Mouse (Mus musculus): ENCODE data around the gene Stk19.
"Not testable (repeated sequence)": the region's sequence is repeated elsewhere in the genome, so short reads cannot be mapped to it uniquely, and the experiment has no call there.

The Stk19 gene

DNA sequence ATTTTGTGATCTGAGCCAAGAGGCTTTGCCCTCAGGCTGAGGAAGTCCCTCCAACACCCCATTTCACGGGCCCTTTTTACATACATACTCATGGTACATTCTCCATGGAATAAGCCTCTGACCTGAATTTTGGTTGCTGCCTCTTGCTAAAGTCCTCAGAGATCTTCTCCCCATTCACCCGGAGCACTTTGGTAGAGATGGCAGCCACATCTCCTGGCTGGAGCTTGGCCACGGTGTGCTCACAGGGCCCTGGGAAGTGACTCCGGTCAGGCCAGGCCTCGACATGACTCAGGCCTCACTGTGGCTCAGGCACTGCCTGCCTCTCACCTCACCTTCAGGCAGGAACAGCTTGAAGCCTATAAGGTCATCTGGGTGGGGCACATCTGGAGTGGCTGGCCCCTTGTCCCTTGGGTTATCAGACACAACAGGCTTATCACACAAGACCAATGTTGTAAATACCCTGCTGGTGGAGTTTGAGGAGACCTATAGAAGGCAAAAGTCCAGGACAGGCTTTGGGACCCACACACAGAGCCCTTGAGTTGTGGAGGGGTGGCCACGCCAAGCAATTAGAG is 4.1 kb upstream of the Stk19 start:
- no peak for DNase-seq (ENCODE audit: low read depth, low spot score)

DNA sequence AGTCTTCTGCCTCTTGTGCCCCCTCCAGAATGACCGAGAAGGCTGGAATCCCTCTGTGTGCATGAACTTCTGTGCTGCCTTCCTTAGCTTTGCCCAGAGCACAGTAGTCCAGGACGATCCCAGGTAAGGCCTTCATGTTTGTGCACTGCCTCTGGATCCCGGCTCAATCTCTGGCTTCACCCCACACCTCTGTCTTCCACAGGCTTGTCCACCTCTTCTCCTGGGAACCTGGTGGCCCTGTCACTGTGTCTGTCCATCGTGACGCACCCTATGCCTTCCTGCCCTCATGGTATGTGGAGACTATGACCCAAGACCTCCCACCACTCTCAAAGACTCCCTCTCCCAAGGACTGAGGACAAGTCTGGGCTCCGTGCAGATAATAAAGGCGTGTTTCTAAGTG is 2.0 kb upstream of the Stk19 start:
- no peak for DNase-seq (ENCODE audit: low read depth, low spot score)

DNA sequence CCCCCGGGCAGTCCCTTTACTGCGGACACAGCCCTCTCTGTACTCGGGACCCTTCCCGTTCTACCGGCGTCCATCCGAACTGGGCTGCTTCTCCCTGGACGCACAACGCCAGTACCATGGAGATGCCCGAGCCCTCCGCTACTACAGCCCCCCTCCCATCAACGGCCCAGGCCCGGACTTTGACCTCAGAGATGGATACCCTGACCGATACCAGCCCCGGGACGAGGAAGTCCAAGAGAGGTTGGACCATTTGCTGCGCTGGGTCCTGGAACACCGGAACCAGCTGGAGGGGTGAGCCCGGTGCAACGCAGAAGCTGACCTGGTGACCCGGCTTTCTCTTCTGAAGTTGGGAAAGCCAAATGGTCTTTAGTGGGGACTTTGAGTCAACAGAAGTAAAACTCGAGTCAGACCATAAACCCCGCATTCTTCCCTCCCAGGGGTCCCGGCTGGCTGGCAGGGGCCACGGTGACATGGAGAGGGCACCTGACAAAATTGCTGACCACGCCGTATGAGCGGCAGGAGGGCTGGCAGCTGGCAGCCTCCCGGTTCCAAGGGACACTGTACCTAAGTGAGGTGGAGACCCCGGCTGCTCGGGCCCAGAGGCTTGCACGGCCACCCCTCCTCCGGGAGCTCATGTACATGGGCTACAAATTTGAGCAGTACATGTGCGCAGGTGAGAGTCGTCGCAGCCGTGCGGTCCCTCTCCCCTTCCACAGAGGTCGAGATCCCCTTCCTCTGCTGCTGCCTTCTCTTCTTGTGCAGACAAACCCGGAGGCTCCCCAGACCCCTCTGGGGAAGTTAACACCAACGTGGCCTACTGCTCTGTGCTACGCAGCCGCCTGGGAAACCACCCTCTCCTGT is 949 bp upstream of the Stk19 start:
- no peak for DNase-seq (ENCODE audit: low read depth, low spot score)

DNA sequence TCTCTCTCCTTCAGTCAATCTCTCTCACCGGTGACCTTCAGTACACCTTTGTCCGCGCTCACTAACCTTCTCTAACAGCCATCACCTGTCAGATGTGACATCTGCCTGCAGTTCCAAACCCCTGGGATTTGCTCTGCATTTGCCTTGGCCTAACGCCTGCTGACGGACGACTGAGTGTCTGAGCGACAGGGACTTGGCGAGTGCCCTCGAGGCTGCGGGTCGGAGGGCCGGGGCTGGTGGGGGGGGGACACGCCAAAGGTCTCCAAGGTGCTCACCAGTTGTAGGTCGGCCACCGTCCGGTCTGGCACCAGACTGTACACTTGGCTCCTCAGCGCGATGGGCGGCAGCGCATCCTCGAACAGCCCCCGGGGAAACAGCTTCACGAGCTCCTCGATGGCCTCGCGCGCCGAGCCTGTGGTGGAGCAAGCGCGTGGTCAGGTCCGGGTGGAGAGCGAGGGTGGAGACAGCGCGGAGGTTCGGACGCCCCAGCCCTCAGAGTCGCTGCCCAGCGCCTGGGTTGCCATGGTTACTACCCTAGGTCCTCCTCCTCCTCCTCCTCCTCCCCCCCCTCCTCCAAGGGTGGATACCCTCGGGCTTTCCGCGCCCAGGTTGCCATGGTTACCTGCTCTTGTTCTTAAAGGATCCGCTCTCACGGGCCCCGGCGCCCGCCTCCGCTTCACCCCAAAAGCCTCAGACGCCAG is 440 bp downstream of the Stk19 start:
- no peak for DNase-seq (ENCODE audit: low read depth, low spot score)

DNA sequence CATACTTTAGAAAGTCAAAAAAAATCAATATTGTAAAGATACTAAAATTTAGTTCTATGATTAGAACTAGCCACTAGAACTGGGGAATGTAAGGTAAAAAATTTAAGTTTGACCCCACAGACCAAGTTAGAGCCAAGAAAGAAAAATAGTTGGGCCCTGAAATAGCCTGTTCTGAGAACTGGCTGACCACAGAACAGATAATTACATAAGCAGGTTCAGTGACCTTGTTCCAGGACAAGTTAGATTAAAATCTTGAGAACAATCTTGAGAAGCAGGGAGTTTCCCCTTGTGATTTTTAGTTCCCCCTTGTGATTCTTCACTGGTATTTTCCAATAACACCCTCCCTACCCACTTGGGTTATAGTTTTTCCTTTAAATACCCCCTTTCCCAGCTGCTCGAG is 6.0 kb downstream of the Stk19 start:
- DNase-seq (ENCODE audit: low read depth, low spot score): not testable (repeated sequence)

DNA sequence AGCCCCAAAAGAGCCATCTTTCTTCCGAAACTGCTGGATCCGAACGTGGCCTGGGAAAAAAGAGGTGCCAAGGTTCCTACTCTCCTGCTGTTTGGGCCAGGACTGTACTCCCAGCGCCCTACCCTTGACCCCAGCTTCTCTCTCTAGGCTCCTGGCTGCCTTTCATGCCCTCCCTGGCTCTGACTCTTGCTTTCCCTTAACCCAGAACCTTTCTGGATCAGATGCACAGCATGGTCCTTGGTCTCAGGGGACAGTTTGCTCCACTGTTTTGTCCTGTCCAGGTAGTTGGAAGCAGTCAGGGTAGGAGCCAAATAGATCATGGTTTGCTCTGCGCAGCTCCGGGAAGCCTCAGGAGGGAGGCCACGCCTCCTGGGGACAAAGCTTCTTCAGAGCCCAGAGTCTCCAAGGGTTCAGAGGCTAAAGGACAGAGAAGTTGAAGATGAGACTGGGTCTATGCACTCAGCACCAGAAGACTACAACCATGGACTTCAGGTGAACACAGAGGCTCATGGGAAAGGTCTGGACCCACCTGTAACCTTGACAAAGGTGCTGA is 21.9 kb downstream of the Stk19 start:
- no peak for DNase-seq (ENCODE audit: low read depth, low spot score)

DNA sequence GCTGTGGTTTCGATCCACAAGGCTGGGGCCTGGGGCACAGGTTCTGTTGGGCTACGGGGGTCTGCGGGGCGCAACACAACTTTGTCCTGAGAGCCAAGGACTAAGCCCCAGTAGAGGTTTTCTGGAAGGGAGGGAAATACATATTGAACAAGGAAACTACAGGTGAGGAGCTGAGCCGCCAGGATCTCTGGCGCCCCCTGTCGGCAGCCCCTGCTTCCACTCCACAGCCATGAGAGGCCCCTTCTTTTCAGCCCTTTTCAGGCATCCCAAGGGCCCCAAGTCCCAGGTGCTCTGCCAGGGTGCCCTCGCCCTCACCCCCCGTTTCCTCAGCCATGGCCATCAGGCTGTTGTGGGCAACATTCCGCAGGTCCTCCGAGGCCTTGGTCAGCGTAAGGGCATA is 23.0 kb downstream of the Stk19 start:
- not testable (repeated sequence) for DNase-seq (ENCODE audit: low read depth, low spot score)

DNA sequence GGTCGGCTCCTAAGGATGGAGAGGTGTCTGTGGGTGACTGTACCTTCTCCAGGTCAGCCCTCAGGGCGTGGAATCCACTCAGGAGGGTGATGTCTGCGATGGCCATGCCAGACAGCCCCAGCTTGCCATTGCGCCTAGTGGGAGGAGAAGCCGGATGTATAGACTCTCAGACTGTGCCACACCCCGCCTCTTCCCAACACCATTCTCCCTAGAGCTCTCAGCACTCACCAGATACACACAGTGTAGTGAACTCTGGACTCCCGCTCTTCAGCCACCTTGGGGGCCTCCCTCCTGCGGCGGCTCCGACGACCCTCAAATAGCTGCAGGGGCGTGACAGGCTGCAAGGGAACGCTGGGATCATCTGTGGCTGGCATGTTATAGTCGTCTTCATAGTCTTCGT is 25.5 kb downstream of the Stk19 start:
- DNase-seq (ENCODE audit: low read depth, low spot score): no peak

DNA sequence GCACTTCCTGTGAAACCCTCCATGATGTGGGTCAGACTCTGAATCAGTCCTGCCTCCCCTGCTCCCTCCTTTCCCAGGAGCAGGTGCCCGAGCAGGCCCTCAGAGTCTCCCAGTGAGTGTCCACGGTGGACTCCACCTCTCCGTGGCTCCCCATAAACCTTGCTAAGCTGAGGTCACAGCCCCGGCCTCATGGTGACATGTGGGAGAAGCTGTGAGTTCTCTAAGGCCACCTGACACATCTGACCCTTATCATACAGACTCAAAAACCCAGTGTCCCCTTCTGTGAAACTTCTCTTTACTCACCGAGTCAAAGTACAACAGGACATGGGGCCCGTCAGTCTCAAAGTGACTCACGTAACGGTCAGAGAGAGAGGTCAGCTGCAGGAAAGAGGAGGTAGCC is 25.9 kb downstream of the Stk19 start:
- not testable (repeated sequence) for DNase-seq (ENCODE audit: low read depth, low spot score)

DNA sequence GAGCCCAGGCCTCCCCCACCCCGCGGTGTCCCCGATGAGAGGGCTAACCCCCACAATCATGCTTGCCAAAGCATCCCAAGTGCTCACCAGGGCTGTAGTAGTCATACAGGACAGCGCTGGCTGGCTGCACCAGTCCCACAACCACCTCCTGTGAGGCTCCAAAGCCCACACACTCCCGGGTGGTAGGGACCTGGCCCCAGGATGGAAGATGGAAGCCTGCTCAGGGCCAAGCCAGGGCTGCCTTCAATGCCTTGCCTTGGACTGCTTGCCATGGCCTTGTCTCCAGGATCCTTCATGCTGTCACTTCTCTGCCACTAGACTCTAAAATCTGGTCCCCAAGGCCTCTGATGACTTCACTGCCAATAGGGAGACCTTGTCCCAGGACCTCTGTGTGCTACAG is 26.3 kb downstream of the Stk19 start:
- not testable (repeated sequence) for DNase-seq (ENCODE audit: low read depth, low spot score)

DNA sequence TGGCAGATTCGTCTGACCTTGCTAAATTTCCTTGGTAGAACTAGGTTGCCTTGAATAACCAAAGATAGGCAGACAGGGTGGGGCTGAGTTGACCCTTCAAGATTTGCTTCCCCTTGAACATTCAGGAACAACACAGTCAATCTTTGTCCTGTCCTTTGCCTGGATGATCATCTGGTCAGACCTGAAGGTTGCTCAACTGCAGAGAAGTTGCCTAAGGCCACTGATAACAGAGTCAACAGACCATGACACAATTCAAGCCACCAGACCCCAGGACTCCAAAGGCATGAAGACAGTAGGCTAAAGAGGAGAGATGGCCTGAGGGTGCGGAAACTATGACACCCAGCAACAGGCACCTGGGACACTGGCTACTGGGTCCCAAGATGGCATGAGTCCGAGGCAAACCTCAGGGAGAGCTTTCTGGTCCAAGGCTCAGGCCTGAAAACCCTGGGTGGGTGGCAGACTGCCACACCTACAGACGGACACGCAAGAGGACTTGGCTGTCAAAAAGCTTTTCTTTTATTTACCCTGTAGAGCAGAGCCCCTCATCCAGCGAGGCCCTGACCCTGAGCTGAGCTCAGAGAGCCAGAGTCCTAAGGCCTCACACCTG is 28.0 kb downstream of the Stk19 start:
- no peak for DNase-seq (ENCODE audit: low read depth, low spot score)

DNA sequence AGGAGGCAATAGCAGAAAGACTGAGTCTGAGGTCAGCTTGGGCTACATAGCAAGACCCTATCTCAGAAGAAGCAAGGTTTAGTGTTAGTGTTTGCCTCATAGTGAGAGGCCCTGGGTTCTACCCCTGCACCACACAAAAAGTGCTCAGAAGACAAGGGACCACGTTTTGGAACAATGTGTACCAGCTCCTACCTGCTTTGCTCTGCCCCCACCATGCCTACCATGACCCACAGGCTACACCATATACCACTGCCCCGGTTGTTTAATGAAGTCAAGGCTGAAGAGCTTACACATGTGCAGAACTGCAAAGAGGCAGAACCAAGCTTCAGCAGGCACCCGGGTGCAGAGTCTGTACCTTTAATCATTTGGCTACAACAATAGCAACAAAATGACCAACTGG is 29.6 kb downstream of the Stk19 start:
- DNase-seq (ENCODE audit: low read depth, low spot score): no peak

DNA sequence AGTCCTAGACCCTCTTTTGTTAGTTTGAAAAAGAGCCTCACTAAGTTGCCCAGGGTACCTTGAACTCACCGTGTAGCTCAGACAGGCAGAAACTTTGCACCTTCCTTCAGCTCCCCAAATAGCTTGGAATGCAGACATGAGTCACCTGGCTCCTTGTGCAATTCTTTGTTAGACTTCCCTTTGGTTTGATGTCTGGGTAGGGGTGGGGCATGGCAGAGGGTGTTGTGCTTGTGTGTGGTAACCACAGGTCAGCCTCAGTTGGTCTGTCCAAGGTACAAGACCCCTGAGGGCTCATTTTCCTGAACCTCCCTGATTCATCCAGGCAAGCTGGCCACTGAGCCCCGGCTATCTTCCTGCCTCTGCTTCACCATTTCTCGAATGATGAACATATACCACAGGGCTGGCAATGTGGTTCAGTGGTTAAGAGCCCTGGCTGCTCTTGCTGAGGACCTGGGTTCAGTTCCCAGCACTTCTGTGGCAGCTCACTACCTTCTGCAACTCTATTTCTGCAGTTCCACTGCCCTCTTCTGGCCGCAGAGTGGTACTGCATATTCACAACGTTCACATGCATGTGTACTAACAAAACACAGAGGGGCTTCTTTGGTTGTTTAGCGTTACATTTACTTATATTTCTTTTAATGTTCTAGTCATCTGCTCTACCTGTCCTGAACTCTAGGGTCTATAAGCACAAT is 31.7 kb downstream of the Stk19 start:
- no peak for DNase-seq (ENCODE audit: low read depth, low spot score)

DNA sequence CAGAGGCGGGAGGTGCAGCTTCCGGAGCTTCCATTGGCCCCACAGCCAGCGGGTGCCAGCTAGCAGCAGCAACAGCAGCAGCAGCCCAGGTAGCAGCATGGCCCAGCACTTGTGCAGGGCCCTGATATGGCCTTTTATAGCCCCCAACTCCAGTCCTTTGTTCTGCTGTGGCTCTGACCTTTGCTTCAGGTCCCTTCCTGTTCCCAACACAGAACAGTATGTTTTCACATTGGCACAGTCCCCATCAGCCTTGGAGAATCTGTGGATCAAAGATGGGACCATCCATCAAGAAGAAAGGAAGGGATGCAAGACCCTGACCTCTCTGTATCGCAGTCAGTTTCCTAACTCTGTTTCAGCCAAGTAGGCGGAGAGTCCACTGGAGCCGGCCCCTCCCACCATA is 32.4 kb downstream of the Stk19 start, which contains the start of gene Cyp21a1:
Gene Cyp21a1, minus strand, starts transcription at position 261 of the 400 bp plus-strand sequence.
- not testable (repeated sequence) for DNase-seq (ENCODE audit: low read depth, low spot score)

DNA sequence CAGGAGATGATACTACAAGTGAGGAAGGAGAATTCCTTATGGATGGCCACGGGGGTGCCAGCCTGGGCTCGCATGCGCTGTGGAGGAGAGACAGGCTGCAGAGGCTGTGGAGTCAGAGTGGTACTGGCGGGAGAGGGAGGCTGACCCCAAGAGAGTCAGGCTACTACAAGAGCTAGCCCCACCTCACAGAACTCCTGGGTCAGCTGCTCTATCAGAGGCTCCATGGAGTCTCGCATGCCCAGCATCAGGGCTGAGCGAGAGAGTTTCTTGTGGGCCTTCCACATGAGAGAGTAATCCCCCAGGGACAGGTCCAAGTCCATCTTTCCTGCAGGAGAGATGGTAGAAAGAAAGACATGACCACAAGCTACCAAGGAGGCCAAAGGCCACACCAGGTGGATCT is 33.4 kb downstream of the Stk19 start:
- not testable (repeated sequence) for DNase-seq (ENCODE audit: low read depth, low spot score)

DNA sequence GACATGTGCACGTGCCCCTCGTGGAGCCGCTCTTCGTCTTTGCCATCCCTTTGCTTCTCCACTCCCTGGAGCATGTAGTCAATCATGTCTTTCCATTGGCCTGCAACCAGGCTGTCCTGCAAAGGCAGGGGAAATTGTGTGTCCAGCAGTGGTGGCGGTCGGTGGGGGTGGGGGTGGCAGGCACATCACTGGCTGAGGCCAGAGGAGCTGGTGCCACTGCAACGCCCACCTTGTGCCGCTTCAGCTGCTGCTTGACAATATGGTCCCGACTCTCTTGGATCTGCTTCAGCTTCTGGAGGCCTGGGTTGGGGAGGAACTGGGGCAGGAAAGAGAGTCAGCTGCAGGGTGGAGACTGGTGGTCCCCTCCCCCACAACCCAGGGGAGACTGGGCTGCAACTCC is 34.0 kb downstream of the Stk19 start:
- not testable (repeated sequence) for DNase-seq (ENCODE audit: low read depth, low spot score)

DNA sequence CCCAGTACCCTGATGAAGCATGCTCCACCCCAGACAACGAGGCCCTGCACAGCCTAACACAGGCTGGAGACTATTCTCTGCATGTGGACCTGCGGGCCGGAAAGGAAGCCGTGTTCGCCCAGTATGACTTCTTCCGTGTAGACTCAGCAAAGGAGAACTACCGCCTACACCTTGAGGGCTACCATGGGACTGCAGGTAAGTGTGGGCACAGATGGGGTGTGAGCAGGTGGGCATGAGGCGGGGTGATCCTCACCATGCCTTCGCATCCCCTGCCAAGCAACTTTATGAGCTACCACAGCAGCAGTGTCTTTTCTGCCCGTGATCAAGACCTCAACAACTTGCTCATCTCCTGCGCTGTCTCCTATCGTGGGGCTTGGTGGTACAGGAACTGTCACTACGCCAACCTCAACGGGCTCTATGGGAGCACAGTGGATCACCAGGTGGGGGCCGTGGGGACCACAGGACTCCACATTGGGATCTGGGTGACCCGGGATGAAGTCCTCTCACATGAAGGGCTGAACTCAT is 35.9 kb downstream of the Stk19 start:
- not testable (repeated sequence) for DNase-seq (ENCODE audit: low read depth, low spot score)

DNA sequence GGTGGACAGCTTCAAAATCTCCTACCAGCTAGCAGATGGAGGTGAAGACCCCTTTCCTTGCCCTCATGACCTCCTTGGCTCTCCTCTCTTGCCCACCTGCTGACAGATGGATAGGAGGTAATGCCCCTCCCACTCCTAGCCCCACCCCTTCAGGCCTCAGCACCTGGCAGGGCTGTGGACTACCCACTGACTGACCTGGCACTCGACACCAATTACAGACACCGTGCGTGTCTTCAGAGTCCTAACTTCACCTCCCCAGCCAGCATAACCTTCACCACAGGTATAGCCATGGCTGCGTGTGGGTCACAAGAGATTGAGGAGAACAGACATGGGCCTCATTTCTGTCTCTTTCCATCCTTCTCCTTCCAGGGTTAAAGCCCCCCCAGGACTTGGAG is 37.2 kb downstream of the Stk19 start:
- DNase-seq (ENCODE audit: low read depth, low spot score): no peak

DNA sequence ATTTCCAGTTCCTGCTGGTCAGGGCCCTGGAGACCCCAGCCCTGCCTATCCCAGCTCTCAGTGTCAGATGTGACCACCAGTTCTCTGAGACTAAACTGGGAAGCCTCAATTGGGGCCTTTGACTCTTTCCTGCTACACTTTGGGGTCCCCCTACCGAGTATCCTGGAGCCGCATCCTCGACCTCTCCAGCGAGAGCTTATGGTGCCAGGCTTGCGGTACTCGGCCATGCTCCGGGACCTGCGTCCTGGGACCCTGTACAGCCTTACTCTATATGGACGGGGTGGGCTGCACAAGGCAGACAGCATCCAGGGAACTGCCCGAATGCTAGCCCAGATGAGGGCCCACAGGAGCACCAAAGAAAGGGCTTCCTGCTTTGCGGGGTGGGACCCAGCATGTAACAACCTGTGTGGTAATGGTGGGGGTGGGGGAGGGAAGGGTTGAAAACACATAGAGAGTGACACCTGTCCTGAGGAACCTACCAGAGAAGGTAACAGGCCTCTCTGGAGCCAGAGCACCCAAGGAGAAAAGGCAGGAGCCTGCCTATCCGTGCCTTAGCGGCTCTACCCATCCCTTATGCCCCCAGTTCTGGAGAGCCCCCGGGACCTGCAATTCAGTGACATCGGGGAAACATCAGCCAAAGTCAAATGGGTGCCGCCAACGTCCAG is 37.7 kb downstream of the Stk19 start:
- DNase-seq (ENCODE audit: low read depth, low spot score): no peak

DNA sequence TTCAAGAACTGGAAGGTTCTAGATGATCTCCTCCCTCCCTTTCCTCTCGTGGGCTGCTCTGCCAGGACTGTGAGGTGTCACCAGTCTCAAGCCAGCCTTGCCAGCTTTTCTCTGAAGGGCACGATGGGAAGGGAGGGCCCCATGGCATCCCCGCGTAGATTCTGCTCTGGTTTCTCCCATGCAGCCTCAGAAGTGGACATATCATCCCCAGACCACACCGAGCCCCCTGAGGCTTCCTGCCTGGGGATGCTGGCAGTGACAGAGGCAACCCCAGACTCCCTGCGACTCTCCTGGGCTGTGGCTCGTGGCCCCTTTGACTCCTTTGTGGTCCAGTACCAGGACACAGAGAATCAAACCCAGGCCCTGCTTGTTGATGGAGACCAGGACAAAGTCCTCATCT is 38.7 kb downstream of the Stk19 start:
- not testable (repeated sequence) for DNase-seq (ENCODE audit: low read depth, low spot score)

All from forelimb bud, embryonic 11.5 days (tissue).